Mouse (Mus musculus) ES-Bruce4 (cell line): ENCODE results near the gene Tmem107.

Experiments
- CTCF ChIP-seq: IDR thresholded peaks from one replicate; pipeline ENCODE4 v1.8.1; 2011; ENCODE audit warnings: low read depth, low read length
- EP300 ChIP-seq: IDR thresholded peaks from 2 replicates; pipeline ENCODE4 v1.6.1; 2011; ENCODE audit warnings: low read depth, low read length; ENCODE audit not compliant: insufficient read depth
- POLR2A ChIP-seq: IDR thresholded peaks from one replicate; pipeline ENCODE4 v1.8.1; 2011; ENCODE audit warnings: low read length; ENCODE audit not compliant: insufficient read depth

DNA sequence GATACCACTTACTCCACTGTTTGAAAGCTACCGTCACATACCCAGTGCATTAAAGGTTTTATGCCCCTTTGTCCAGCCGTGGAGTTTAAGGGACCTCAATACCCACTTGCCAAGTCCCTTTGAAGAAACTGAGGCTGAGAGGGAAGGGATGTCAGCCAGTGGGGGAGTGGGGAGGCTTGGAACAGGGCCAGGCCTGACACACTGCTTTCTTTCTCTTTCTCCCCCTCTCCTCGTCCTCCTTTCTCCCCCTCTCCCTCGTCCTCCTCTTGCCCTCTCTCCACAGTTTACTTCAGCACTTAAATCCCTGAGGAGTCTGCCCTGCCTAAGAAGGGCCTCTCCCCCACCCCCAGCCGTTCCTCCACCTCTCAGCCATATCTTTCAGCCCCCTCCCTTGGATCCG is 19.8 kb downstream of the Tmem107 start:
- TF ChIP-seq POLR2A (no peak), EP300 (no peak), CTCF (no peak)
